ENCODE assay signal across 8 mouse cellular contexts in genomic region chr2:30702711-30703110, GRCm38 (mm10).
A peak's percentile ranks its signal among the peaks of the same experiment; 100 is the strongest.
DNase-seq lines count a peak whose midpoint lies in the region; ATAC-seq lines count a peak whose summit lies in the region.

No protein-coding gene starts in this region.

- H3K27me3 ChIP-seq in kidney, embryonic 16.5 days (ENCODE audit: insufficient read depth, low read length): no peaks in the 10 kb centered on the region
- H3K27me3 ChIP-seq in embryonic facial prominence, embryonic 13.5 days: no peaks in the 10 kb centered on the region
- no peaks in the 10 kb centered on the region for H3K27me3 ChIP-seq in midbrain, embryonic 13.5 days

- H3K4me1 ChIP-seq in kidney, embryonic 16.5 days (ENCODE audit: insufficient read depth, low read length): peaks cover 37% of the 10 kb centered on the region
- H3K4me1 ChIP-seq in embryonic facial prominence, embryonic 13.5 days: peaks cover 37% of the 10 kb centered on the region
- peaks cover 52% of the 10 kb centered on the region for H3K4me1 ChIP-seq in midbrain, embryonic 13.5 days (replicated peaks)

- no peak overlapping the region for H3K4me3 ChIP-seq in kidney, embryonic 16.5 days (ENCODE audit: low read length)
- no peak overlapping the region for H3K4me3 ChIP-seq in embryonic facial prominence, embryonic 13.5 days
- H3K4me3 ChIP-seq in midbrain, embryonic 13.5 days (replicated peaks): no peak overlapping the region

- no peak for DNase-seq in kidney, adult 18-20 months
- DNase-seq in heart, postnatal 10 days: peak; percentile 55 to 56
- DNase-seq in gastrocnemius, postnatal 4 days (ENCODE audit: low spot score in 2 of 2): no peak
- no peak for DNase-seq in layer of hippocampus, postnatal 14 days (ENCODE audit: low spot score in 2 of 2)
- no peak for DNase-seq in thymus, adult 18-20 months

- intact Hi-C loops in heart, postnatal 10 days (cut with DNase I): no loop called here

- peak overlapping the region; percentile 10; the same call in 1 of the 2 replicates for H3K9ac ChIP-seq in kidney, embryonic 16.5 days (replicated peaks; ENCODE audit: low read length)
- 0 out of 2 replicates have a peak overlapping the region, but pooled peaks have one; percentile 11 for H3K9ac ChIP-seq in embryonic facial prominence, embryonic 13.5 days
- no peak overlapping the region for H3K9ac ChIP-seq in midbrain, embryonic 13.5 days (replicated peaks)

- ATAC-seq in kidney, embryonic 16.5 days (ENCODE audit: low FRiP score, low TSS enrichment): no peak
- no peak for ATAC-seq in embryonic facial prominence, embryonic 13.5 days (ENCODE audit: insufficient number of reproducible peaks, insufficient read depth, low FRiP score, low TSS enrichment, low read depth)
- ATAC-seq in midbrain, embryonic 13.5 days: no peak

- no peak overlapping the region for H3K4me2 ChIP-seq in kidney, embryonic 16.5 days (replicated peaks; ENCODE audit: low read depth, low read length)
- H3K4me2 ChIP-seq in embryonic facial prominence, embryonic 13.5 days: no peak overlapping the region
- no peak overlapping the region for H3K4me2 ChIP-seq in midbrain, embryonic 13.5 days (replicated peaks)

- peaks cover 3% of the 10 kb centered on the region; the same call in 1 of the 2 replicates for H3K9me3 ChIP-seq in kidney, embryonic 16.5 days (ENCODE audit: low read length)
- H3K9me3 ChIP-seq in embryonic facial prominence, embryonic 13.5 days: peaks cover 4% of the 10 kb centered on the region
- no peaks in the 10 kb centered on the region for H3K9me3 ChIP-seq in midbrain, embryonic 13.5 days

- H3K27ac ChIP-seq in kidney, embryonic 16.5 days (ENCODE audit: low read length): peak overlapping the region; percentile 78
- H3K27ac ChIP-seq in embryonic facial prominence, embryonic 13.5 days: peak overlapping the region; percentile 64
- peak overlapping the region; percentile 78 for H3K27ac ChIP-seq in midbrain, embryonic 13.5 days

- no peaks in the 10 kb centered on the region for H3K36me3 ChIP-seq in kidney, embryonic 16.5 days (ENCODE audit: insufficient read depth, low read length)
- H3K36me3 ChIP-seq in embryonic facial prominence, embryonic 13.5 days: no peaks in the 10 kb centered on the region
- no peaks in the 10 kb centered on the region for H3K36me3 ChIP-seq in midbrain, embryonic 13.5 days

- 25% methylated on average over 7 of the region's 7 CpGs for WGBS in kidney, embryonic 16.5 days
- WGBS in embryonic facial prominence, embryonic 13.5 days: 23% methylated on average over 7 of the region's 7 CpGs
- 9% methylated on average over 7 of the region's 7 CpGs for whole genome bisulfite sequencing in midbrain, embryonic 13.5 days

Comparison
In these comparisons a context has a peak if more than half of its experiments do, and no peak if none do; other contexts are left out.
1. DNase-seq: peak in heart, postnatal 10 days (2 of 2); none in kidney, adult 18-20 months (single experiment), gastrocnemius, postnatal 4 days (0 of 2), layer of hippocampus, postnatal 14 days (0 of 2) and thymus, adult 18-20 months (0 of 2).
2. Peak in every context shown above with its lines, with median percentiles within 50 percentile points of each other: H3K27ac ChIP-seq.